Mouse (Mus musculus): ENCODE results near the gene Sfxn5.

Gene Sfxn5

GRCm38 (mm10) chr6:85286283-85287047 is 46.8 kb downstream of the Sfxn5 start:
- no peak for DNase-seq

- peak; percentile 29 for DNase-seq
Observed at GRCm38 (mm10) chr6:85280871-85281270, 52.4 kb downstream of the Sfxn5 start.

GRCm38 (mm10) chr6:85276571-85276970 is 56.7 kb downstream of the Sfxn5 start:
- no peak for DNase-seq

DNA sequence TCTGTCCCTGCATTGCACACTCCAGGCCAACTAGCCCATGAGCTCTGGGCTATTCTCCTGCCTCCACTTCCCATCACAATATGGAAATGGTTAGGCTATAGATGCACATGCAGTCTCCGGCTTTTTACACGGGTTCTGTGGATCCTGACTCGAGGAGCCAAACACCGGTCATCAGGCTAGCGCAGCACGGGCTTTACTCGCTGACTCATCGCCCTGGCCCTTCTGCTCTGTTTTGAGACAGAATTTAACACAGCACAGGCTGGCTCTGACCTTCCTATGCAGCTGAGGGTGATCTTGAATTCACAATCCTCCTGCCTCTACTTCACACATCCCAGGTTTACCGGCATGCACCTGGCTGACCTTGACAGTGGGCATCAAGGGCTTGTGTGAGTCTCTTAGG is 60.8 kb downstream of the Sfxn5 start:
- DNase-seq: no peak

GRCm38 (mm10) chr6:85266060-85266459 is 67.2 kb downstream of the Sfxn5 start:
- no peak for DNase-seq

DNA sequence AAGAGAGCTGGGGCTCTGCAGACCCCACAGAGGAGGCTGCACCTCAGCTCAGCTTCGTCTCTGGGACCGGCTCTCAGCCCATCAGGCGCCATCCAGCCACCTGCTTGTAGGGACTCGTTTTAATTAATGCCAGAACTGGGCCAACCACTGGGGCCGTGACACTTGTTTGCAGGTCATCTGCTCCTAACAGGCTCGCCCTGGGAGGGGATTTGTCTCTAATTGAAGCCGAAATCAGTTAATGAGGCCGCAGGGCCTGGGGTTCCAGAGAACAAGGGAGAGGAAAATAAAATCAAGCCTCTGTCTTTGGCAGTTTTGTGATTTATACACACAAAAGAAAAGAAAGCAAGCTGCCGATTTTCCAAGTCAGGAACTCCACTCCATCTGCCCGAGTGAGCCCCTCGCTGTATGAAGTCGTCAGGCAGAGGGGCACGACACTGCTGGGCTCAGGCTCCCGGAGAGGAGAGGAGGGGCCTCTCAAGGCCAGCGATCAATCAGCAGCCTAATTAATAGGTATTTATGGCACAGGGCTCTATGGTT is 68.2 kb downstream of the Sfxn5 start:
- DNase-seq: no peak

DNA sequence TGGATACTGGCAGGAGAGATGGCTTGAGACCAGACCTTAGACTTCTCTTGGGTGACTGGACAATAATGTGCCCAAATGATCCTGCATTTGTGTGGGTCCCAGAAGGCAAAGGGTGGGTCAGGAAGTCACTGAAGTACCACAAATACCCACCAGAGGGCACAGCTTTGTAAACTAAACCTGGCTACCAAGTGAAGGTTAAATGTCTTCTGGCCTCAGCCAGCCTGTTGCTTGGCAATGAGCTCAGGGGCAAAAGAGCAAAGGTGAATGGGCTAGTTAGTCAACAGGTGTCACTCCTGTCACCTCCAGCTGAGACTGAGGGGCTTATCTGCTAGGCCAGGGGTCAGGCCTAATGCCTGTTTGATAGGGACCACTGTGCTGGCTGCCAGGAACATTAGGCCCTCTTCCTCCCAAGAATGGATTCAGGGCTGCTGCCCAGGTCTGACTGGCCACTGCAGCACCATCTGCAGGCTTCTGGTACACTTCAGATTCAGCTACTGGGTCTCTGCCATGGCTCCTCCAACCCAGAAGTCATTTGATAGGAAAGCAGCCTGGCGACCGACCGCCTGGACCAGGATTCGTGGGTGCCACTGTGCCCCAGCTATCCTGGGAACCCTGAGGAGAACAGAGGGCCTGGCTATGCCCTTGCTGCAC is 70.2 kb downstream of the Sfxn5 start:
- no peak for DNase-seq

GRCm38 (mm10) chr6:85259094-85259630 is 74.1 kb downstream of the Sfxn5 start:
- DNase-seq: no peak

DNA sequence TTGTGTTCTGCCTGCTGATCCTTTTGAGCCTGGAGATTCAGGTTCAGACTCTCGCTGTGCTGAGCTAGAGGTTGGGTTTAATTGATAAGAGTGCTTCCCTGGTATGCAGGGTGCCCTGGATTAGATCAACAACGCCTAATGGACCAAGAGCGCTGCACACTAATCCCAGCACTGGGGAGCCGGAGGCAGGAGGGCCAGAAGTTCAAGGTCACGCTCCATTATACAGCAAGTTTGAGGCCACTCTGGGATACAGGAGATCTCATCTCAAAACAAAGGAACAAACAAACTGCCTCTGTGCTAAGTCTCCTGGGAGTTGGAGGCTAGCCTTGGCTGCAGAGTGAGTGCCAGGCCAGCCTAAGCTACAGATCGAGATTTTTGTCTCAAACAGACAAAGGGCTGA is 77.6 kb downstream of the Sfxn5 start:
- DNase-seq: no peak

DNA sequence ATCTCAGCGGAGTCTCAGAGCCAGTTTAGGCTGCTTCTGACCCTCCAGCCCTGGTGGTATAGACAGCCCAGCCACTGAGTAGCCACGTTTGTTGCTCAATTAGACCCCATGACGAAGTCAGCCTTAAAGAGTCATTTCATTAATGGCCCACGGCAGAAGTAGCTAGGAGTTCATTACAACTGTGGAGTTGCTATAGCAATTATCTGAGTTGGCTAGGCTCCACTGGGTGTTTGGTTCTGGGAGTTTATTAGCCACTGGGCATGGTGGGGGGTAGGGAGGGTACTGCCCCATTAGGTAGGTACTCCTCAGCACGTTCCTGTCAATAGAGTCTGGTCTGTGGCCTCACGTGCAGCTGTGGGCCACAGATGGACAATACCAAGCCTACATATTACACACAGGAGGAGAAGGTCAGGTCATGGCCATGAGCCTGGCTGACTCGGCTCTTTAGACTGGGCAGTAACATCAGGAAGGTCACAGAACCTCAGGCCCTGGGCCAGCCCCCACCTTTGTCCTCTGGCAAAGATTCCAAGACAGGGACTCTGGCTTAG is 79.2 kb downstream of the Sfxn5 start:
- no peak for DNase-seq

GRCm38 (mm10) chr6:85253275-85253674 is 79.9 kb downstream of the Sfxn5 start:
- no peak for DNase-seq

DNA sequence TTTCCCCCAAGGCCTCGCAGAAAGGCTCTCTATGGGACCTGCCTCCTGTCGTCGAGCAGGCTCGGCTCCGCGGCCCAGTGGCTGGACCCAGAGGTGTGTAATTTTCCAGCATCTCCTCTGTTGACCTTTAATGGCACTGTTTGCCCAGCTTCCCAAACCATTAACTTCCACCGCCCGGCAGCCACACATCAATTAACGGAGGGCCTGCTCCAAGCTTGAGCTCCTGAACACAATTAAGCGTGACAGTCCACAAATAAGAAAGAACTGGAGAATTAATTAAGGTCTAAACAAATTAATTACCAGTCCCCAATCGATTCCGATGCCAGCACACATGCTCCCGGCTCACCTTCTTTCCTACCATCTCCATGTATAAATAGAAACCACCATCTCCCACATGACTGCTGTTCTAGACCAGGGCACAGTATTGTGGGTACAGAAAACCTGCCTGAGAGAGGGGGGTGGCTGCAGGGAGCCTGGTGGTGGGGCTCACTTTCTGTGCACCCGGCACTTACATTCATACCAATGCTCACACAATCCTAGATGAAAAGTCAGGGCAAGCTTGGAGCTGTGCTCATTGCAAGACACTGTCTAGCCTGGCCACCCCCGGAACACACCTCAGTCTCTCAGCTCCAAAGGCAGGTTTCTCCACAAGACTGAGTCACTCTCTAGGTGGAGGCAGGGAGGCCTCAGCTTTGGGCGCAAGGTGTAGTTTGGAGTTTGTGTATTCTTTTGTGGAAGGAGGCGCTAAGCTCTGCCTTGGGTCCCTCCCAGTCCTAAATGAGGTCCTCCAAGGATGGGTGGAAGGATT is 80.8 kb downstream of the Sfxn5 start:
- no peak for DNase-seq

GRCm38 (mm10) chr6:85250811-85251241 is 82.4 kb downstream of the Sfxn5 start:
- DNase-seq: no peak

DNA sequence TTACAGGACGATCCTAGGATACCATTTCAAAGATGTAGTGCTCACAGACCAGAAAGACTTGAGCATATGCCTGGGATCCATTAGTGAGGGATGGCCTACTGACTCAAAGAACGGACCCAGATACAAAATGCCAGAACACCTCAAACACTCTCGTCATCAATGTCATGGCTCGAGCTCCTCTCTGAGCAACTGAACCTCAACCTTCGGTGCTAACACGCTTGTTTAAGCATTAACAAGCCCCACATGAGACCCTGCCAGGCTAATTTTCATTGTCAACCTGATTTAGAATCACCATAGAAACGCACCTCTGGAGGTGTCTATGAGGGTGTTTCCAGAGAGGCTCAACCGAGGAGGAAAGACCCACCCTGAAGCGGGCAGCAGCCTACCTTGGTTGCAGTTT is 83.4 kb downstream of the Sfxn5 start:
- DNase-seq: no peak

DNA sequence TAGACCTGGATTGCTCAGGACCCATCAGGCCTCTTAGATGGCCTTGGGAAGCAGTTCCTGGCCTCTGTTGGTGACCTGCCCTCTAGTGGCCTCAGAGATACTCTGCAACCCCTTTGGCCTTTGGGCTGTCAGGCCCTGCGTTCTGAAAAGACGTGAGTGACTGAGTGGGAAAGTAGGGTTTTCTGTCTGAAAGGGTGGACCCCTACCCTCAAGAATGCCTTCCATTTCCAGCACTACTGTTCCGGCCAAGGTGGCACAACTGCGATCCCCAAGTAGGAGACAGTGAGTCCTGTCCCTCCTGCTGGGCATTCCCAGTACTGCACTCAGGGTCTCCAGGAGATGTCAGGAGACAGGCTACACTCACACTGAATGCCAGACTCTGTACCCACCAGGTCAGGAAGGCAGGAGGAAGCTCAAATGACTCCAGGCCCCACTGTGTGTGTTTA is 94.2 kb downstream of the Sfxn5 start:
- DNase-seq: peak; percentile 79

DNA sequence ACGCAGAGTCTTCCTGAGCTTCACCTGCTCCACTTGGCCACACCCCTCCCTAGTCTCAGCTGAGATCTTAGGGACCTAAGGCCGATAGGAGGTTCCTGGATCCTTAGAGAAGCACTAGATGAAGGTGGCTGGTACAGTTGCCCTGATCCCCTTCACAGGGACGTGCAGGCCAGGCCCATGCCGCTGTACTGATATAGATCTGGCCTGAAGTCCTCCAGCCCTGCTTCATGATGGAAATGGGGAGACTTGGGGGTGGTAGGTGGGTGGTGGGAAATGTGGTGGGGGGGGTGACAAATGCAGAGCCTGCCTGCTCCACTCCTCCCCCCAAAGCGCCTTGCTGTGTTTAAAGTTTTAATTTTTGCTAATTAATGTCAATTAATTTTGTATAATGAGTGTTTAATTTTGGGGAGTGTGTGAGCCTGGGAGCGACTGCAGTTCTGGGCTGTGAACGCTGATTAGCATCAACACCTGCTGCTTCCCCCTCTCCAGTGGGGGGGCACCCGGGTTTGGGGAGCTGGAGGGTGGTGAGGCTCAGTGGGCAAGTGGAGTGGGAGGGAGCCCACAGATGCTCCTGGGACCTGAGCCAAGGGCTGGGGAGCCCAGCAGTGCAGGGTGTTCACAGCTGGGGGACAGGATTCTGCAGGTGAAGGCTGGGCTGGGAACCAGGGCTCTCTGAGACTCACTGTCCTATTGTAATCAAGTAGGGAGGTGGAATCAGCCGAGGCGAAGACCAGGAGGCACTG is 95.5 kb downstream of the Sfxn5 start:
- peak; percentile 56 for DNase-seq

- peak; percentile 61 for DNase-seq
Observed at GRCm38 (mm10) chr6:85237001-85237400, 96.2 kb downstream of the Sfxn5 start.

GRCm38 (mm10) chr6:85234796-85235195 is 98.4 kb downstream of the Sfxn5 start:
- no peak for DNase-seq

- no peak for DNase-seq
Observed at GRCm38 (mm10) chr6:85232836-85233623, 100.2 kb downstream of the Sfxn5 start.

DNA sequence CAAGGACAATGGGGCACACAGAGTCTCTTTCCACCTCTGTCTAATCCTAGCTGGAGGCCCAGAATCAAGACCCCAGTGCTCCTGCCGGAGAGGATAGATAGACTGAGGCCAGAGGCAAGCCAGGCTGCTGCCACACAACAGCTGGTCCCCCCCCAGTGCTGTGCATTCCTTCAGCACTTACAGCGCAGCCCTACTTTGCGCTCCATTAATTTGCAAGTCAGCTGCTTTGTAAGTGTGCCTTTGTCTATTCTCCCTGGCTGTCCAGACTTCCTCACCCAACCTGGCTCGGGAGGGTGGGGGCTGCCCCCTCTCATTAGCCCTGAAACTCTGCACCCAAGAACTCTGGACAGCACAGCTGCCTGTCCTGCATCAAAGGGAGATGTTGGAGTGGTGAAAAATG is 101.2 kb downstream of the Sfxn5 start:
- no peak for DNase-seq

DNA sequence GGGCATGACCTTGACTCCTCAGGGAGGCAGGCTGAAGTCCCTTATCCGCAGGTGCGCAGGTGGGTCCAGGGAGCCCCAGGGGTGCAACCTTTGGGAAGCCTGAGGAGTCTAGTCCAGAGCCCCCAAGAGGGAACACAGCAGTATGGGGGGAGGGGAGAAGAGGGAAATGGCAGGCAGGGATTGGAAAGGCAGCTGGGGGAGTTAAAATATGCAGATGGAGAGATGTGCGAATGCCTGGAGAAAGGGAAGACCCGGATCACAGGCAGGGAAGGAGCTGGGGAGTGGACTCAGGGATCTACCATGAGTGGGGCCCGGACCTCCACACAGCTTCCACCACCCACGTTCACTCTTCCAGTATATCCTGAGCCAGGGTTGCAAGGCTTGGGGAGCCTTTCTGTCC is 101.8 kb downstream of the Sfxn5 start:
- DNase-seq: no peak

Data from right cerebral cortex, postnatal 4 days (tissue).